In genomic region chr8:88185716-88186115, GRCm38 (mm10) we compare ENCODE assay signal across 33 mouse cellular contexts.
"Had no signal": no experiment of that assay in that cellular context is flagged by ENCODE, and none has a peak within 500 bp of the region (broad histone marks: within the 10 kb centered on the region; RNA-seq: fewer than 3 reads in every experiment).

No protein-coding gene starts in this region.

- H3K9me3 ChIP-seq: heart, embryonic 12.5 days; heart, embryonic 15.5 days; hindbrain, embryonic 12.5 days; hindbrain, embryonic 13.5 days; hindbrain, embryonic 15.5 days; intestine, embryonic 15.5 days; kidney, embryonic 15.5 days had no signal

- H3K4me2 ChIP-seq: heart, embryonic 12.5 days; heart, embryonic 13.5 days; heart, embryonic 15.5 days; hindbrain, embryonic 12.5 days; hindbrain, embryonic 13.5 days; hindbrain, embryonic 14.5 days; hindbrain, embryonic 15.5 days; intestine, embryonic 15.5 days; kidney, embryonic 15.5 days had no signal

- DNase-seq: heart, postnatal 10 days; heart, postnatal 14 days; heart, postnatal 36 days; kidney, adult 11 months; kidney, adult 18-20 months; kidney, adult 2 months; kidney, adult 8-10 months; kidney, adult 9 months; kidney, postnatal 10 days; kidney, postnatal 14 days; kidney, postnatal 25 days; kidney, postnatal 36 days; kidney, postnatal 4 days; layer of hippocampus, adult 9-11 months; layer of hippocampus, postnatal 36 days had no signal

- H3K27ac ChIP-seq: heart, embryonic 13.5 days; heart, embryonic 15.5 days; hindbrain, embryonic 10.5 days; hindbrain, embryonic 12.5 days; hindbrain, embryonic 13.5 days; hindbrain, embryonic 14.5 days; hindbrain, embryonic 15.5 days; hindbrain, postnatal 0 days; intestine, embryonic 15.5 days; kidney, embryonic 15.5 days; kidney, postnatal 0 days; layer of hippocampus, adult 2 months; left cerebral cortex, adult 2 months had no signal

- H3K4me3 ChIP-seq: heart, embryonic 12.5 days; heart, embryonic 13.5 days; heart, embryonic 15.5 days; hindbrain, embryonic 10.5 days; hindbrain, embryonic 12.5 days; hindbrain, embryonic 13.5 days; hindbrain, embryonic 15.5 days; intestine, embryonic 15.5 days; kidney, embryonic 15.5 days; layer of hippocampus, adult 2 months; left cerebral cortex, adult 2 months had no signal

- ATAC-seq: hindbrain, embryonic 16.5 days; hindbrain, postnatal 0 days; inflammation-experienced regulatory T-cells, adult 6 months; intestine, embryonic 15.5 days; intestine, embryonic 16.5 days; intestine, postnatal 0 days had no signal

- H3K36me3 ChIP-seq: heart, embryonic 12.5 days; heart, embryonic 13.5 days; heart, embryonic 15.5 days; hindbrain, embryonic 10.5 days; hindbrain, embryonic 12.5 days; hindbrain, embryonic 13.5 days; hindbrain, embryonic 15.5 days; intestine, embryonic 15.5 days; kidney, embryonic 15.5 days had no signal

- H3K4me1 ChIP-seq: heart, embryonic 12.5 days; heart, embryonic 13.5 days; heart, embryonic 15.5 days; hindbrain, embryonic 10.5 days; hindbrain, embryonic 12.5 days; hindbrain, embryonic 13.5 days; hindbrain, embryonic 15.5 days; intestine, embryonic 15.5 days; kidney, embryonic 15.5 days had no signal

- H3K9ac ChIP-seq: heart, embryonic 12.5 days; heart, embryonic 13.5 days; heart, embryonic 15.5 days; hindbrain, embryonic 12.5 days; hindbrain, embryonic 13.5 days; hindbrain, embryonic 14.5 days; hindbrain, embryonic 15.5 days; intestine, embryonic 15.5 days; kidney, embryonic 15.5 days had no signal

- H3K27me3 ChIP-seq: heart, embryonic 12.5 days; heart, embryonic 13.5 days; heart, embryonic 15.5 days; hindbrain, embryonic 12.5 days; hindbrain, embryonic 13.5 days; hindbrain, embryonic 15.5 days; intestine, embryonic 15.5 days; kidney, embryonic 15.5 days had no signal
